Mouse (Mus musculus): Measurements from ENCODE around the gene Arsb. TPM values are rescaled to one million over a fixed set of nuclear protein-coding genes. Genes with fewer than 3 reads are reported as not detected.

The Arsb gene
- polyA plus RNA-seq, 1 experiment, result not detected

DNA sequence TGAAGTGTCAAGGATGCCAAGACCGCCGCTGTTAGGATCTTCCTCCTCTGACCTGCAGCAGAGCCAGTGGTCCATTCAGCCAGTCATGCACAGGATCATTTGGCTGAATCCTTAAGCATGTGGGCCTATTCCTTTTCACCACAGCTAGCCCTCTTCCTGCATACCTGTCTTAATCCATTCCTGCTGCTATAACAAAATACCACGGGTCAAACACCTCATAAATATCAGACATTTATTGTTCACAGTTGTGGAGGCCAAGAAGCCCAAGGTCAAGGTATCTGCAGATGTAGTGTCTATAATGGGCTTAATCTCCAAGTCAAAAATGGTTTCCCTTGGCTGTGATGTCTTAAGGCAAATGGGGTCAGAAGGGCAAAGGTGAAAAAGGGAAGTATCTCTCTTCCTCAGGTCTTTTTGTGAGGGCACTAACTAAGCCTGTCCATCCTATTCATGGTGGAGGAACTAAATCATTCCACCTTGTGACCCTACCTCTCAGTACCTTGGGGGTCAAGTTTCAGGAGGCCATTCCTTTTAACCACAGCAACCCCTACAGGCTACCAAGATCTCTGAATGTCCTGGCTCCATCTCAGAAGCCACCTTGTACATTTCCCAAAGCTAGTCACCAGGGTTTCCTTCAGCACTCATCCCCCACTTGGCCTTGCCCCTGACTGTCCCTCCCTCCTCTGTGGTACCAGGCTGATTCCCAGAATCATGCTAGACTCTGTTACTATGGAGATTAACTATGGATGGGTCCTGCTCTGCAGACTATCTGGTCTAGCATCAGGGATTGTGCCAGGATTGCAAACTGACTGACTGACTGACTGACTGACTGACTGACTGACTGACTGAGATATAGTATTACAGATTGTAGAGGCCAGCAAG, 128.2 kb downstream of the Arsb start:
- Histone ChIP-seq H3K4me1 (ENCODE audit: control insufficient read depth, insufficient read depth, low read length) (peaks cover 6% of the 10 kb centered on the region; the same call in 1 of the 2 replicates), H3K4me3 (ENCODE audit: insufficient read depth, low read depth, low read length) (no peak overlapping the region), H3K27ac (ENCODE audit: insufficient read depth, low read depth, low read length) (no peak overlapping the region)
- whole genome bisulfite sequencing, result 96% methylated on average over 3 of the region's 3 CpGs
- TF ChIP-seq CTCF (IDR thresholded peaks at IDR 0.05; ENCODE audit: insufficient read depth, low read depth, low read length) (no peak), POLR2A (IDR thresholded peaks at IDR 0.05; ENCODE audit: insufficient read depth, low read depth, low read length) (no peak)

DNA sequence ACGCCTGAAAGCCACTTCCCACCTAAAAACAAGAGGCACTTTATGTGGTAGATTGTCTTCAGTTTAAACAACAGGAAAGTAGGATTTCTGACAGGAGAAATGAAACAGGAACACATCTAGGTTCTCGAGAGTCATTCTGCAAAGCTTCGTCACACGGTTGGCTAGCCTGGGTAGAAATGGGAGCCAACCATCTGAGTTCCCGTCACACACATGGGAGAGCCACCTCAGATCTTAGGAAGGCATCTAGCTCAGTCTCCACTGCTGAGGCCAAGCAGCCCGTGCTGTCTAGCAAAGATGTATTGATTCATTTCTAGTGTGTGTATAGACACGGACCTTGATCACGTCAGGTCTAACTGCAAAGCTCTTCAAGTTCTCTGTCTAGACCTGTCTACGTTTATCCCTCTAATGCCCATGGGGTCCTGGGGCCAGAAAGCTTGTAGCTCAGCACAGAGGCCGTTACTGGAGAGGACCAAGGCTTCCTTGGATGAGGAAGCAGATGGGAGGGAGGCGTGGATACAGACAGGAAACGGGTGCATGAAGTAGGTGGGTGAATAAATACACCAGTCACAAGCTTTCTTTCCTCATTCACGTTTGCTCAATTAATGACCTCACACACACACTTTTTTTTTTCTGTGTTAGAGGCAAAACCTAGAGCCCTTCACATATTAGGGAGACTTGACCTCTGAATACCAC, 129.7 kb downstream of the Arsb start:
- WGBS, result 87% methylated on average over 13 of the region's 13 CpGs
- TF ChIP-seq CTCF (IDR thresholded peaks at IDR 0.05; ENCODE audit: insufficient read depth, low read depth, low read length) (no peak), POLR2A (IDR thresholded peaks at IDR 0.05; ENCODE audit: insufficient read depth, low read depth, low read length) (no peak)

DNA sequence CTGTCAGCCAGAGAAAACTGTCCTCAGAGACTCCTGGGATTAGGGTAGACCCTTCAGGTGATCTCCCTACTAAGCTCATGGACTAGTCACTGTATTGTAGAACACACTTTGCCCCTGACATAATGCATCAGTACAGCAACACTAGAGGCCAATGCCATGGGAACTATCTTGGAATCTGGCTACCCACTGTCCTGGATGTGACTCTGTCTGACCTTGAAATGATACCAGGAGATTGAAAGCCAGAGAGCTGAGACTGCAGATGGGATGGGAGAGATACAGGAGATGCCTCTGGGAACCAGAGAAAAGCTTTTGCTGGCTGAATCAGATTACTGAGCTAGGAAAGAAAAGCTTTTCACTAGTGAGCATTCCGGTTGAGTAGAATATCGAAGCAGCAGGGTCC, 130.7 kb downstream of the Arsb start:
- WGBS, result 91% methylated on average over 2 of the region's 2 CpGs
- Histone ChIP-seq H3K4me3 (ENCODE audit: insufficient read depth, low read depth, low read length) (no peak overlapping the region), H3K27ac (ENCODE audit: insufficient read depth, low read depth, low read length) (no peak overlapping the region), H3K4me1 (ENCODE audit: control insufficient read depth, insufficient read depth, low read length) (peaks cover 6% of the 10 kb centered on the region; the same call in 1 of the 2 replicates)
- TF ChIP-seq POLR2A (IDR thresholded peaks at IDR 0.05; ENCODE audit: insufficient read depth, low read depth, low read length), result no peak
- TF ChIP-seq CTCF (IDR thresholded peaks at IDR 0.05; ENCODE audit: insufficient read depth, low read depth, low read length), result no peak

More for the DNA sequence above, 129.7 kb downstream of the Arsb start:
- H3K27ac ChIP-seq (ENCODE audit: insufficient read depth, low read depth, low read length), result no peak overlapping the region
- H3K4me3 ChIP-seq (ENCODE audit: insufficient read depth, low read depth, low read length), result no peak overlapping the region
- peaks cover 6% of the 10 kb centered on the region; the same call in 1 of the 2 replicates for H3K4me1 ChIP-seq (ENCODE audit: control insufficient read depth, insufficient read depth, low read length)

DNA sequence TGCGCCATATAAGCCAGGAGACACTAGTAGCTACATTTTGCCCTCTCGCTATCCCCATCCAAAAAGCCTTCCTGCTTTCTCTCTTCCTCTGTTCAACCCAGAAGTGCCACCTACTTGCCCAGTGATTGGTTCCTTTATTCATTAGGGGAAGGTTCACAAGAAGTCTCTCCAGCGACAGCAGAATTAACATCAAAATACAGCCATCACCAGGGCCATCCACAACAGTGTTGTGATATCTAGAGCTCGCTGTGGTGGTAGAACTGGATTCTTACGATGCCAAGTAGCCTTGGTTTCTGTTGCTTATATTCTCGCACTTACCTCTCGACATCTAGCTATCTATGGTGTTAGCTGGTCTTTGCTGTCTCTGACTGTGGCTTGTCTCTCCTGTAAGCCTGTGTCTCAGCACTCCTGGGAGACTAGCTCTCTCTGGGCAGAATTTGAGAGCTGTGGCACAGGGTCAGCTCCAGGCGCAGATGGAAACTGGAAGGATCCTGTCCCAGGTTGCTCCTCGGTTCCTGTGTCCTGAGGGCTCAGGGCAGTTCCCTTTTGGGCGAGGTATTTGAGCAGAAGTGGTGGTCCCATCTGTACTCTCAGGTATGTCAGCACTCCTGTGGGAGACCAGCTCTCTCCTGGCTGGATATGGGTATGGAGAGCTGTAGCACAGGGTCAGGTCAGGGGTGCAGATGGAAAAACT, 135.3 kb downstream of the Arsb start:
- 92% methylated on average over 10 of the region's 10 CpGs for WGBS

GRCm38 (mm10) chr13:93907971-93908370, 136.5 kb downstream of the Arsb start:
- Histone ChIP-seq H3K27ac (ENCODE audit: insufficient read depth, low read depth, low read length) (no peak overlapping the region), H3K4me3 (ENCODE audit: insufficient read depth, low read depth, low read length) (no peak overlapping the region), H3K4me1 (ENCODE audit: control insufficient read depth, insufficient read depth, low read length) (0 out of 2 replicates have a peak, but pooled peaks cover 4% of the 10 kb centered on the region)
- 91% methylated on average over 3 of the region's 3 CpGs for WGBS
- no peak for TF ChIP-seq POLR2A (IDR thresholded peaks at IDR 0.05; ENCODE audit: insufficient read depth, low read depth, low read length)
- TF ChIP-seq CTCF (IDR thresholded peaks at IDR 0.05; ENCODE audit: insufficient read depth, low read depth, low read length), result no peak

More for the DNA sequence above, 135.3 kb downstream of the Arsb start:
- Histone ChIP-seq H3K27ac (ENCODE audit: insufficient read depth, low read depth, low read length) (no peak overlapping the region), H3K4me1 (ENCODE audit: control insufficient read depth, insufficient read depth, low read length) (0 out of 2 replicates have a peak, but pooled peaks cover 3% of the 10 kb centered on the region), H3K4me3 (ENCODE audit: insufficient read depth, low read depth, low read length) (no peak overlapping the region)
- TF ChIP-seq CTCF (IDR thresholded peaks at IDR 0.05; ENCODE audit: insufficient read depth, low read depth, low read length) (no peak), POLR2A (IDR thresholded peaks at IDR 0.05; ENCODE audit: insufficient read depth, low read depth, low read length) (no peak)

DNA sequence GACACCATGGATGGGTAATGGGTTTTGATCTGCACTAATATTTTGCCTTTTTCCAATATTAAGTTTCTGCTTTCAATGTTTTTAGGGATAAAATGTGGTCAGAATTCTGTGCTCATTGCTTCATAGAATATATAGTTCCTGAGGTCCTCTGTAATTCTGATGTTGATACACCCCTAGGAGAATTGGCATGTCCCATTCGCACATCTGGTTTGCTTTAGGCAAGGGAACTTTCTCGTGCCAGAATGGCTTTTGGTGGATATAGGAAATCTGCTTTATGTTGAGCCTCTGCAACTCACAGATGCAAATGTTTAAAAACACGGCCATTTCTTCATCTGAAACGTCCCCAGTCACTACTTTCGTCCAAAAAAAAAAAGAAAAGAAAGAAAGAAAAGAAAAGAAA, 138.4 kb downstream of the Arsb start:
- TF ChIP-seq POLR2A (IDR thresholded peaks at IDR 0.05; ENCODE audit: insufficient read depth, low read depth, low read length) (no peak), CTCF (IDR thresholded peaks at IDR 0.05; ENCODE audit: insufficient read depth, low read depth, low read length) (no peak)
- Histone ChIP-seq H3K27ac (ENCODE audit: insufficient read depth, low read depth, low read length) (no peak overlapping the region), H3K4me1 (ENCODE audit: control insufficient read depth, insufficient read depth, low read length) (0 out of 2 replicates have a peak, but pooled peaks cover 4% of the 10 kb centered on the region), H3K4me3 (ENCODE audit: insufficient read depth, low read depth, low read length) (no peak overlapping the region)
- WGBS, result 91% methylated on average over 5 of the region's 5 CpGs

- no peak overlapping the region for H3K4me3 ChIP-seq (ENCODE audit: insufficient read depth, low read depth, low read length)
- no peak overlapping the region for H3K27ac ChIP-seq (ENCODE audit: insufficient read depth, low read depth, low read length)
- TF ChIP-seq CTCF (IDR thresholded peaks at IDR 0.05; ENCODE audit: insufficient read depth, low read depth, low read length), result no peak
- TF ChIP-seq POLR2A (IDR thresholded peaks at IDR 0.05; ENCODE audit: insufficient read depth, low read depth, low read length), result no peak
- WGBS, result 68% methylated on average over 7 of the region's 7 CpGs
- peaks cover 4% of the 10 kb centered on the region; the same call in 1 of the 2 replicates for H3K4me1 ChIP-seq (ENCODE audit: control insufficient read depth, insufficient read depth, low read length)
Observed at GRCm38 (mm10) chr13:93911037-93911436, 139.6 kb downstream of the Arsb start.

GRCm38 (mm10) chr13:93912326-93912915, 141.0 kb downstream of the Arsb start:
- Histone ChIP-seq H3K27ac (ENCODE audit: insufficient read depth, low read depth, low read length) (no peak overlapping the region), H3K4me1 (ENCODE audit: control insufficient read depth, insufficient read depth, low read length) (peaks cover 4% of the 10 kb centered on the region; the same call in 1 of the 2 replicates), H3K4me3 (ENCODE audit: insufficient read depth, low read depth, low read length) (no peak overlapping the region)
- TF ChIP-seq CTCF (IDR thresholded peaks at IDR 0.05; ENCODE audit: insufficient read depth, low read depth, low read length) (no peak), POLR2A (IDR thresholded peaks at IDR 0.05; ENCODE audit: insufficient read depth, low read depth, low read length) (no peak)
- WGBS, result 89% methylated on average over 5 of the region's 5 CpGs
